Mouse (Mus musculus) spleen, adult 2 months (tissue): Measurements from ENCODE around the gene H2al1h. TPM values are rescaled to one million over a fixed set of nuclear protein-coding genes. Genes with fewer than 3 reads are reported as not detected.

Source experiments
- DNase-seq, 2 experiments: peaks; one replicate each; pipeline versions ENCODE4 v3.0.0 to v3.0.0-alpha.2; 2012 to 2021; ENCODE audit warnings: low spot score in 2 of 2, low read depth in 1 of 2
- H3K27ac ChIP-seq: fragments of 200-500 bp; 2 replicates; pipeline ENCODE4 v1.5.1; 2012; ENCODE audit warnings: low read length, inconsistent platforms; ENCODE audit not compliant: insufficient read depth
- H3K27me3 ChIP-seq: fragments of 200-500 bp; 2 replicates; pipeline ENCODE4 v1.6.1; 2012; ENCODE audit warnings: mild to moderate bottlenecking, moderate library complexity, low read length, inconsistent platforms; ENCODE audit not compliant: control insufficient read depth, insufficient read depth
- H3K36me3 ChIP-seq: fragments of 200-500 bp; 2 replicates; pipeline ENCODE4 v1.6.1; 2012; ENCODE audit warnings: mild to moderate bottlenecking, low read length, inconsistent platforms; ENCODE audit not compliant: control insufficient read depth, insufficient read depth
- H3K4me1 ChIP-seq: fragments of 200-500 bp; 2 replicates; pipeline ENCODE4 v1.6.1; 2011; ENCODE audit warnings: inconsistent platforms; ENCODE audit not compliant: control insufficient read depth, insufficient read depth, insufficient read length
- H3K4me3 ChIP-seq: fragments of 200-500 bp; 2 replicates; pipeline ENCODE4 v1.5.1; 2011; ENCODE audit warnings: mild to moderate bottlenecking, inconsistent platforms; ENCODE audit not compliant: insufficient read depth, insufficient read length; ENCODE audit errors: extremely low read depth
- CTCF ChIP-seq: fragments of 200-500 bp; IDR thresholded peaks from 2 replicates; pipeline ENCODE4 v1.5.1; 2011; ENCODE audit warnings: mild to moderate bottlenecking, inconsistent platforms; ENCODE audit not compliant: insufficient read depth, insufficient read length, insufficient replicate concordance; ENCODE audit errors: extremely low read depth
- POLR2A ChIP-seq: fragments of 200-500 bp; IDR thresholded peaks from 2 replicates; pipeline ENCODE4 v1.6.1; 2011; ENCODE audit warnings: low read depth, low read length, inconsistent platforms
- WGBS: fragments of 180-500 bp; shearing (Covaris S2); methylation state at CpG from one replicate; pipeline ENCODE4 v1.1.7; 2018; 5-methylcytosine and 5-hydroxymethylcytosine counted together
- polyA plus RNA-seq: library from polyadenylated mRNA; depleted of rRNA; stranded (reverse); fragments of >200 nt; gene quantifications from 2 replicates; pipeline ENCODE4 v1.2.3, GENCODE M21; 2012; rRNA removed

The H2al1h gene
- polyA plus RNA-seq, 1 experiment = not detected

DNA sequence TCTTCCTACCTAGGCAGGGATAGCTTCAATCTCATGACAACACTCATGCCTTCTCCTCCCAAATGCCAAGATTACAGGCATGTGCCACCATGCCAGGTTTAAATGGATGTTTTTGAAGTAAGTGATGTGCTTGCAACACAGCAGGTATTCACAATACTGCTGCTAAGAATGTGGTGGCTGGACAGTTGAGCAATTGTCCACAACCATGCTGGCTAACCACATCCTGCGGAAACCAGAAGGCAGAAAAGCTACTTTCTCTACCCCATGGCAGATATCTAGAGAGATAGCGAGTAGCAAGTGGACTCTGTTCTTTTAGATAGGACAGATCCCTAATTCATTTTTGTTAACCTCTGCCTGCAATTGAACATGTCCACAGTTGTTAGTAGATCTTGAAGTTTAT lies 40.0 kb downstream of the H2al1h start:
- H3K36me3 ChIP-seq = no peaks in the 10 kb centered on the region
- no peak for TF ChIP-seq POLR2A
- TF ChIP-seq CTCF = no peak
- H3K27me3 ChIP-seq = no peaks in the 10 kb centered on the region
- no peaks in the 10 kb centered on the region for H3K4me1 ChIP-seq
- DNase-seq = no peak
- no peak overlapping the region for H3K4me3 ChIP-seq
- H3K27ac ChIP-seq = no peak overlapping the region
- WGBS = 49% methylated on average over 2 of the region's 2 CpGs

DNA sequence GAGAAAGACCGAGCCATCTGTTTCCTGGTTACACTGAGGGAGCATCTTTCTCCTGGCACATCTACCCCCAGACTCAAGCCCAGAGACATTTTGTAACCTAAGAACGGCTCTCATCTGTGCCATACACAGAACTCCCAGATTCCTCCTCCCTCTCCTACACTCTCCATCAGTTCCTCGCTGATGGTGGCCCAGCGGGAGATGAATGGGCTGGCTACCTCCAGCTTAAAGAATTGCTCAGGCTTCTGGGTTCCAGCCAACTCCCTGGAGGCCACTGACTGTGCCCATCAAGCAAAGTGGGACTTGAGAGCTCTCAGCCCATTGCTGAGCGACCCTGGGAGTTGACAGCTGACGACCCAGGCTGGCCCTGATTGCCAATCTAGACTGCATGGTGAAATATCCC lies 42.6 kb downstream of the H2al1h start:
- TF ChIP-seq POLR2A = no peak
- 79% methylated on average over 6 of the region's 6 CpGs for WGBS
- H3K4me1 ChIP-seq = no peaks in the 10 kb centered on the region
- DNase-seq = no peak
- H3K27ac ChIP-seq = no peak overlapping the region
- no peak overlapping the region for H3K4me3 ChIP-seq
- no peaks in the 10 kb centered on the region for H3K36me3 ChIP-seq
- H3K27me3 ChIP-seq = no peaks in the 10 kb centered on the region

- TF ChIP-seq CTCF (no peak), POLR2A (no peak)
- Histone ChIP-seq H3K36me3 (no peaks in the 10 kb centered on the region), H3K27me3 (no peaks in the 10 kb centered on the region), H3K4me1 (no peaks in the 10 kb centered on the region), H3K27ac (no peak overlapping the region), H3K4me3 (no peak overlapping the region)
- no peak for DNase-seq
- 78% methylated on average over 12 of the region's 12 CpGs for WGBS
These were observed 43.9 kb downstream of the H2al1h start for GRCm38 (mm10) chrX:11365151-11365550.

Other genes starting within 250 kb of the H2al1h start
- not detected in 2 replicates for gene H2al1a, start 22.2 kb upstream of the H2al1h start, polyA plus RNA-seq
- gene H2al1b, start 19.1 kb upstream of the H2al1h start, polyA plus RNA-seq = not detected in 2 replicates
- gene H2al1c, start 15.8 kb upstream of the H2al1h start, polyA plus RNA-seq = not detected in 2 replicates
- gene H2al1d, start 12.7 kb upstream of the H2al1h start, polyA plus RNA-seq = not detected in 2 replicates
- not detected in 2 replicates for gene H2al1e, start 9.6 kb upstream of the H2al1h start, polyA plus RNA-seq
- not detected in 2 replicates for gene H2al1f, start 6.3 kb upstream of the H2al1h start, polyA plus RNA-seq
- not detected in 2 replicates for gene H2al1g, start 3.2 kb upstream of the H2al1h start, polyA plus RNA-seq
- not detected in 2 replicates for gene H2al1i, start 3.2 kb downstream of the H2al1h start, polyA plus RNA-seq
- gene H2al1j, start 6.3 kb downstream of the H2al1h start, polyA plus RNA-seq = not detected in 2 replicates